Mouse (Mus musculus): Measurements from ENCODE around the gene Aunip. TPM values are rescaled to one million over a fixed set of nuclear protein-coding genes. Genes with fewer than 3 reads are reported as not detected.

Aunip gene
- total RNA-seq (2014; fragmentation: Nextera tagmentation) (15.0 and 25.6 TPM in 2 replicates), total RNA-seq (2017) (24.2 and 26.4 TPM in 2 replicates)

- peak; percentile 94 for ATAC-seq (replicated peaks; ENCODE audit: poor library complexity, severe bottlenecking)
These were observed at the start of gene Aunip for GRCm38 (mm10) chr4:134510845-134511411. Gene Aunip, plus strand, starts transcription at chr4:134510999.

- no peak for ATAC-seq (replicated peaks; ENCODE audit: poor library complexity, severe bottlenecking)
These were observed 49.5 kb upstream of the Aunip start for GRCm38 (mm10) chr4:134461252-134461651.

GRCm38 (mm10) chr4:134465789-134466188 lies 45.0 kb upstream of the Aunip start:
- ATAC-seq (replicated peaks; ENCODE audit: poor library complexity, severe bottlenecking): no peak

GRCm38 (mm10) chr4:134466381-134467262 lies 44.2 kb upstream of the Aunip start:
- ATAC-seq (replicated peaks; ENCODE audit: poor library complexity, severe bottlenecking): no peak

- no peak for ATAC-seq (replicated peaks; ENCODE audit: poor library complexity, severe bottlenecking)
These were observed 43.2 kb upstream of the Aunip start for GRCm38 (mm10) chr4:134467435-134468214.

- peak; percentile 91 for ATAC-seq (replicated peaks; ENCODE audit: poor library complexity, severe bottlenecking)
These were observed 42.6 kb upstream of the Aunip start, which contains the start of gene Stmn1 for GRCm38 (mm10) chr4:134468215-134468575. Gene Stmn1, plus strand, starts transcription at chr4:134468320.

- peak; percentile 76 for ATAC-seq (replicated peaks; ENCODE audit: poor library complexity, severe bottlenecking)
These were observed 42.1 kb upstream of the Aunip start for GRCm38 (mm10) chr4:134468578-134469266.

GRCm38 (mm10) chr4:134469341-134469796 lies 41.4 kb upstream of the Aunip start:
- ATAC-seq (replicated peaks; ENCODE audit: poor library complexity, severe bottlenecking): no peak

GRCm38 (mm10) chr4:134469985-134470384 lies 40.8 kb upstream of the Aunip start:
- no peak for ATAC-seq (replicated peaks; ENCODE audit: poor library complexity, severe bottlenecking)

GRCm38 (mm10) chr4:134471469-134471868 lies 39.3 kb upstream of the Aunip start:
- ATAC-seq (replicated peaks; ENCODE audit: poor library complexity, severe bottlenecking): no peak

- no peak for ATAC-seq (replicated peaks; ENCODE audit: poor library complexity, severe bottlenecking)
These were observed 37.0 kb upstream of the Aunip start for GRCm38 (mm10) chr4:134473764-134474163.

GRCm38 (mm10) chr4:134474240-134474639 lies 36.6 kb upstream of the Aunip start:
- ATAC-seq (replicated peaks; ENCODE audit: poor library complexity, severe bottlenecking): no peak

GRCm38 (mm10) chr4:134476899-134477298 lies 33.9 kb upstream of the Aunip start:
- no peak for ATAC-seq (replicated peaks; ENCODE audit: poor library complexity, severe bottlenecking)

- peak; percentile 87 for ATAC-seq (replicated peaks; ENCODE audit: poor library complexity, severe bottlenecking)
These were observed 32.8 kb upstream of the Aunip start for GRCm38 (mm10) chr4:134478031-134478430.

GRCm38 (mm10) chr4:134479839-134480238 lies 31.0 kb upstream of the Aunip start:
- ATAC-seq (replicated peaks; ENCODE audit: poor library complexity, severe bottlenecking): no peak

- ATAC-seq (replicated peaks; ENCODE audit: poor library complexity, severe bottlenecking): peak; percentile 58
These were observed 29.9 kb upstream of the Aunip start for GRCm38 (mm10) chr4:134480864-134481263.

- no peak for ATAC-seq (replicated peaks; ENCODE audit: poor library complexity, severe bottlenecking)
These were observed 29.5 kb upstream of the Aunip start for GRCm38 (mm10) chr4:134481270-134481669.

- ATAC-seq (replicated peaks; ENCODE audit: poor library complexity, severe bottlenecking): no peak
These were observed 28.4 kb upstream of the Aunip start for GRCm38 (mm10) chr4:134482442-134482841.

- ATAC-seq (replicated peaks; ENCODE audit: poor library complexity, severe bottlenecking): no peak
These were observed 27.6 kb upstream of the Aunip start for GRCm38 (mm10) chr4:134483078-134483688.

- ATAC-seq (replicated peaks; ENCODE audit: poor library complexity, severe bottlenecking): no peak
These were observed 27.1 kb upstream of the Aunip start for GRCm38 (mm10) chr4:134483696-134484095.

All from granulocyte monocyte progenitor cell, adult 5-6 weeks (primary cell).